Mouse (Mus musculus): ENCODE data around the gene Olfr148. TPM values are rescaled to one million over a fixed set of nuclear protein-coding genes. Genes with fewer than 3 reads are reported as not detected.

Gene Olfr148
- not detected in 2 replicates for polyA plus RNA-seq (2014; fragmentation: Nextera tagmentation; extraction: Ambion mirVana)

DNA sequence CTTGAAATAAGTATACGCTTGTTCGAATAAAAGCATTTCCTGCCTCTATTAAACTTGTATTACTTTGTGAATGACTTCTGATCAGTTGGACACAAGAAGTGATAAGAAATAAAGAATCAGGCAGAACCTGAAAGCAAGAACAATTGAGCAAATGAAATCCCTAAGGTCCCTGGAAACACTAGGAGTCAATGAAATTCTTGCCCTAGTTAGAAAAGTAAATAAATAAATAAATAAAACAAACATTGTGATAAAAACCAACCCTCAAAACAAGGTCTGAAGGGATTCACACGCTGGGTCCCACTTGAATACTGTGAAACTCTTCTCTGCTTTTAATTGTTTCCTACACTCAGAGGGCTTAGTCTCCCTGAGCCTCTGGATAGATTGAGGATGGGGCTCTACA, at the start of gene Olfr148:
Olfr148 (plus strand) TSS at position 301 of the 400 bp plus-strand sequence.
- no peaks in the 10 kb centered on the region for H3K27me3 ChIP-seq (ENCODE audit: control insufficient read depth, insufficient read depth, low read length)
- no peaks in the 10 kb centered on the region for H3K4me1 ChIP-seq (ENCODE audit: control insufficient read depth, insufficient read depth, low read length)
- no peak within 1 kb of the TSS for H3K27ac ChIP-seq (replicated peaks; ENCODE audit: low read depth, low read length)
- 70% methylated on average over 3 of the region's 3 CpGs for WGBS
- no peak for ATAC-seq (ENCODE audit: low FRiP score, low TSS enrichment)
- no peaks in the 10 kb centered on the region for H3K36me3 ChIP-seq (ENCODE audit: control insufficient read depth, insufficient read depth, low read length)
- no peaks in the 10 kb centered on the region for H3K9me3 ChIP-seq (ENCODE audit: control insufficient read depth, low read length)
- no peak within 1 kb of the TSS for H3K4me2 ChIP-seq (ENCODE audit: low read length)
- H3K9ac ChIP-seq (replicated peaks; ENCODE audit: low read length) = no peak within 1 kb of the TSS
- H3K4me3 ChIP-seq (replicated peaks; ENCODE audit: low read depth, low read length) = no peak within 1 kb of the TSS
- no peak for DNase-seq

DNA sequence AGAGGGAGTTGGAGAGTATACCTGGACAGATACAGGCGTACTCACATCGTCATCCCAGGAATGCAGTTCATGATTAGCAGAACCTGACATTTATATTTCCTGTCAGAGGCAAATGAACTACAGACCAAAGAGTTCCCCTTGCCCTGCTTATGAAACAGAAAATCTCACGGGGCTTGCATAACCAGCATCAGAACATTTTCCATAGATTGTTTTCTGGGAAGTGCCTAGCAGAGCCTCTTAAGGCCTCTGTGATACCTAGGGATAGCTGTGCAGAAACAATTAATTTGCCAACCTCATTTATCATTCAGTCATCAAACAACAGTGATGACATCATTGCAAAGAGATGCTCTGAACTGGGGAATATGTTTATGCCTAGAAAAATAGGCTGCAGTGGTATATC, 35.0 kb upstream of the Olfr148 start, which contains the start of gene Olfr959:
Olfr959 (minus strand) TSS at position 101 of the 400 bp plus-strand sequence.
- Histone ChIP-seq H3K27ac (replicated peaks; ENCODE audit: low read depth, low read length) (no peak within 1 kb of the TSS), H3K4me2 (ENCODE audit: low read length) (no peak within 1 kb of the TSS), H3K4me1 (ENCODE audit: control insufficient read depth, insufficient read depth, low read length) (no peaks in the 10 kb centered on the region), H3K4me3 (replicated peaks; ENCODE audit: low read depth, low read length) (no peak within 1 kb of the TSS), H3K9me3 (ENCODE audit: control insufficient read depth, low read length) (no peaks in the 10 kb centered on the region), H3K9ac (replicated peaks; ENCODE audit: low read length) (no peak within 1 kb of the TSS), H3K36me3 (ENCODE audit: control insufficient read depth, insufficient read depth, low read length) (no peaks in the 10 kb centered on the region), H3K27me3 (ENCODE audit: control insufficient read depth, insufficient read depth, low read length) (no peaks in the 10 kb centered on the region)
- WGBS = 91% methylated on average over 3 of the region's 3 CpGs
- ATAC-seq (ENCODE audit: low FRiP score, low TSS enrichment) (no peak), DNase-seq (no peak)

DNA sequence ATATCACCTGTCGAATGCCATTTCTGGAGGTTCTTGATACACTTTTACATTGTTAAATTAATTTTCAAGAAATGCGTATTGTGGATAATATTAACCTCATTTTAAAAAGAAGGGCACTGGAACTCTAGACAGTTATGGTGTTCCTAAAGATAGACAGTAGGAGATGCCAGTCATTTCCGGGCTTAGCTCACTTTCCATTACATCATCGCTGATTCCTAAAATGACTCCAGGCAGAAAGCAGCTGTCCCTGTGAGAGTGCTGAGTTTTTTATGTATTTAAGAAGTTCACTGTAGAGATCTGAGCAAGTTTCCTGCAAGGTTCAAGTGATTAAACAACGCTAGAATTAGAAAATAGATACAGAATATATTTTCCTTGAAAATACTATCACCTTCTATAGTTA, 33.4 kb upstream of the Olfr148 start:
- no peak overlapping the region for H3K4me3 ChIP-seq (replicated peaks; ENCODE audit: low read depth, low read length)
- ATAC-seq (ENCODE audit: low FRiP score, low TSS enrichment) = no peak
- H3K36me3 ChIP-seq (ENCODE audit: control insufficient read depth, insufficient read depth, low read length) = no peaks in the 10 kb centered on the region
- no peaks in the 10 kb centered on the region for H3K27me3 ChIP-seq (ENCODE audit: control insufficient read depth, insufficient read depth, low read length)
- no peak overlapping the region for H3K27ac ChIP-seq (replicated peaks; ENCODE audit: low read depth, low read length)
- no peaks in the 10 kb centered on the region for H3K9me3 ChIP-seq (ENCODE audit: control insufficient read depth, low read length)
- H3K4me2 ChIP-seq (ENCODE audit: low read length) = no peak overlapping the region
- no peak for DNase-seq
- no peaks in the 10 kb centered on the region for H3K4me1 ChIP-seq (ENCODE audit: control insufficient read depth, insufficient read depth, low read length)
- WGBS = 92% methylated on average over 5 of the region's 5 CpGs
- no peak overlapping the region for H3K9ac ChIP-seq (replicated peaks; ENCODE audit: low read length)

DNA sequence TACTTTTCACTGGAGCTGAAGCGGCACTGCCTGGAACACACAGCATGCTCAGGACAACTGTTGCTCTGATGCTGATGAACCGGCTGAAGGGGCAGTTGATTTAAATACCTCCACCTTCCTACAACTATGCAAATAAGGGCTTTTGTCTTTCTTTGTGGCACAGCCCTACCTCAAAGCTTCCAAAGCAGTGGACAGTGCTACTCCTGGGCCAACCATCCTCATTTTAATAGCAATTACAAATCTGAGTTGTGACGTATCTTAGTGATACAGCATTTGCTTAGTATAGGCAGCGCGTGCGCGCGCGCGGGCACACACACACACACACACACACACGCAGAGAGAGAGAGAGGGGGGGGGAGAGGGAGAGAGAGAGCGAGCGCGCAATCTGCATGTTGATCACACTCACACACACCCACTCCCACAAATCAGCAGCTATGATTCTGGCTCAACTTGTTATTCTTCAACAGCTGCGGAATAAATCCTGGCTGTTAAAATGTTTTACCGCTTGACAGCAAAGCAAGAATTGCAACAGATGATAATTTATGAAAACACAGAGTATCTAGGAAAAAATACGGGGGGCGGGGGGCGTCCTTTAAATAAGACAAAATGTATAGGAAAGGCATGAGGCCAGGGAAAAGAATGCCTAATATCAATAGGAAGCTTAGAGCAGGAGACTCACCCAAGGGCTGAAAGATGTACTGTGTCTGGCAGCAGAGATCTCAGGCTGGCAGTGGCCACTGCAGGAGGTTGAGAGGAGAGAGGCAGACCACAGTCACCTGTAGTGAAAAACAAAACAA, 7.7 kb upstream of the Olfr148 start:
- no peaks in the 10 kb centered on the region for H3K9me3 ChIP-seq (ENCODE audit: control insufficient read depth, low read length)
- H3K4me1 ChIP-seq (ENCODE audit: control insufficient read depth, insufficient read depth, low read length) = 0 out of 2 replicates have a peak, but pooled peaks cover 3% of the 10 kb centered on the region
- DNase-seq (peak; percentile 85), ATAC-seq (ENCODE audit: low FRiP score, low TSS enrichment) (peak; percentile 92)
- H3K9ac ChIP-seq (replicated peaks; ENCODE audit: low read length) = peak overlapping the region; percentile 40
- 0% methylated on average over 19 of the region's 19 CpGs for WGBS
- H3K27me3 ChIP-seq (ENCODE audit: control insufficient read depth, insufficient read depth, low read length) = no peaks in the 10 kb centered on the region
- peak overlapping the region; percentile 36 for H3K4me3 ChIP-seq (replicated peaks; ENCODE audit: low read depth, low read length)
- H3K4me2 ChIP-seq (ENCODE audit: low read length) = peak overlapping the region; percentile 57
- peak overlapping the region; percentile 66 for H3K27ac ChIP-seq (replicated peaks; ENCODE audit: low read depth, low read length)
- H3K36me3 ChIP-seq (ENCODE audit: control insufficient read depth, insufficient read depth, low read length) = no peaks in the 10 kb centered on the region

DNA sequence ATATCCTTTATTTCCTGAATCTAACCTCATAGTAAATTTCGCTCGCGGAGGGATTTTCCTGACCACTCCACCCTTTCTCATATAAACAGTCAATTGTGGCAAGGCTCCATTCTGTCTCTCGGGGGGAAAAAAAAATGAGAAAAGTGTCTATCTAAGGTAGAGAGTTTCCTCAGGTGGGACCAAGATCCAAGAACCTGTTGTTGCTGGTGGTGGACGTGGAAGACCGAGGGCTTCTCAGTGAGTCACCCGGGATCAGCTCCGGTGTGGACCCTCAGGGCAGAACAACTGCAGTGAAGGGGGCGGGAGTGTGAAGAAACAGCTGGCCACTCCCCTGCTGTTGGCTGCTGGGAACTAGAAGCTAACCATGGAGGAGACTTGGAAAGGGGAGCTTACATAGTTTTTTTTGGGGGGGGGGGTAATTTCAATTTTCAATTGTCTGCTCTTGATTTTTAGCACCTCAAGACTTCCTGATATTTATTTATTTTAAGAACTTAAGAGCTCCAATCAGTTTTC, 7.1 kb upstream of the Olfr148 start:
- Histone ChIP-seq H3K4me2 (ENCODE audit: low read length) (peak overlapping the region; percentile 57), H3K4me1 (ENCODE audit: control insufficient read depth, insufficient read depth, low read length) (0 out of 2 replicates have a peak, but pooled peaks cover 3% of the 10 kb centered on the region), H3K9ac (replicated peaks; ENCODE audit: low read length) (peak overlapping the region; percentile 40), H3K27me3 (ENCODE audit: control insufficient read depth, insufficient read depth, low read length) (no peaks in the 10 kb centered on the region), H3K27ac (replicated peaks; ENCODE audit: low read depth, low read length) (peak overlapping the region; percentile 66), H3K36me3 (ENCODE audit: control insufficient read depth, insufficient read depth, low read length) (no peaks in the 10 kb centered on the region), H3K4me3 (replicated peaks; ENCODE audit: low read depth, low read length) (peak overlapping the region; percentile 36), H3K9me3 (ENCODE audit: control insufficient read depth, low read length) (no peaks in the 10 kb centered on the region)
- ATAC-seq (ENCODE audit: low FRiP score, low TSS enrichment) (peak; percentile 69; the same call in 1 of the 2 replicates), DNase-seq (peak; percentile 66)
- under 1% methylated on average over 9 of the region's 9 CpGs for WGBS

DNA sequence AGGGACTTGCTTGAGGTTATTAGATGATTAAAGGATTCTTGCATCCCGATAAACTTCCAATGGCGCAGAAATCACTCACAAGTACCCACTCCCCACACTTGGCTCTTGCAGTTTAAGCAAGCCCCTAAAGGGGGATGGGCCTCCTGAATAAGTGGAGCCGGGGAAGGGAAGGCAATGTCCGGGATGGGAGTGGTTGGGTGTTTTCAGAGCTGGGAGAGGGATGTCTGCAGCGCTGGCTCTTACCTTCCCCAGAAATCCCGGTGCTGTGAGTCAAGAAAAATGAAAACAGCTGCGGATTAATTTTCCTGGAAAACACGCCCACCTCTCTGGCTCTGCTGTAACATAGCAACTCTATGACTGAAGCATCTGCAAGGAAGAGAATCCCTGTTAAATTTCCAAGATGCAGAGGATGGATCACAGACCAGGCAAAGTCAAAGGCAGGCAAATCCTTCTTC, 6.4 kb upstream of the Olfr148 start, which contains the start of gene AW551984:
AW551984 (minus strand) TSS at position 405 of the 455 bp plus-strand sequence.
- DNase-seq (peak; percentile 66), ATAC-seq (ENCODE audit: low FRiP score, low TSS enrichment) (no peak)
- H3K36me3 ChIP-seq (ENCODE audit: control insufficient read depth, insufficient read depth, low read length) = no peaks in the 10 kb centered on the region
- peak within 1 kb of the TSS; percentile 40 for H3K9ac ChIP-seq (replicated peaks; ENCODE audit: low read length)
- peak within 1 kb of the TSS; percentile 57 for H3K4me2 ChIP-seq (ENCODE audit: low read length)
- 0% methylated on average over 8 of the region's 8 CpGs for WGBS
- H3K27ac ChIP-seq (replicated peaks; ENCODE audit: low read depth, low read length) = peak within 1 kb of the TSS; percentile 66
- no peaks in the 10 kb centered on the region for H3K27me3 ChIP-seq (ENCODE audit: control insufficient read depth, insufficient read depth, low read length)
- no peaks in the 10 kb centered on the region for H3K9me3 ChIP-seq (ENCODE audit: control insufficient read depth, low read length)
- peak within 1 kb of the TSS; percentile 36 for H3K4me3 ChIP-seq (replicated peaks; ENCODE audit: low read depth, low read length)
- H3K4me1 ChIP-seq (ENCODE audit: control insufficient read depth, insufficient read depth, low read length) = 0 out of 2 replicates have a peak, but pooled peaks cover 3% of the 10 kb centered on the region

DNA sequence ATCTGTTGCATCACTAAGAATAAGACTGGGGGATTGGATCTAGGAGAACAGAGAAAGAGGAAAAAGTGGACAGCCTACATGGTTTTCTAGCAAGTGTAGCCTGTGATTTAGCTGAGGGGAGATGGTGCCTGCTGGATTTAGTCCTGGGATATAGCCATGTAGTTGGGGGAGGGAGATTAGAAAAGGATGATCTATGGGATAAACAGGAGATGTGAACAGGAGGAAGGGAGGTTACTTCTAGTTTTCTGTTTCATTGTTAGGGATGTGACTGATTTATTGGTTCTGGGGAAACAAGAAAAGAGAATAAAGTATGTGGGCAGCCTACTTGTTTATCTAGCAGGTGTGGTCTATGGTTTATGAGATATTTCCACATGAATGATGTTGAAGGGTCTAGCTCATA, 2.0 kb upstream of the Olfr148 start:
- Histone ChIP-seq H3K36me3 (ENCODE audit: control insufficient read depth, insufficient read depth, low read length) (no peaks in the 10 kb centered on the region), H3K4me1 (ENCODE audit: control insufficient read depth, insufficient read depth, low read length) (0 out of 2 replicates have a peak, but pooled peaks cover 2% of the 10 kb centered on the region), H3K4me2 (ENCODE audit: low read length) (no peak overlapping the region), H3K9ac (replicated peaks; ENCODE audit: low read length) (no peak overlapping the region), H3K27me3 (ENCODE audit: control insufficient read depth, insufficient read depth, low read length) (no peaks in the 10 kb centered on the region), H3K9me3 (ENCODE audit: control insufficient read depth, low read length) (no peaks in the 10 kb centered on the region), H3K4me3 (replicated peaks; ENCODE audit: low read depth, low read length) (no peak overlapping the region), H3K27ac (replicated peaks; ENCODE audit: low read depth, low read length) (no peak overlapping the region)
- ATAC-seq (ENCODE audit: low FRiP score, low TSS enrichment) = no peak
- no peak for DNase-seq

DNA sequence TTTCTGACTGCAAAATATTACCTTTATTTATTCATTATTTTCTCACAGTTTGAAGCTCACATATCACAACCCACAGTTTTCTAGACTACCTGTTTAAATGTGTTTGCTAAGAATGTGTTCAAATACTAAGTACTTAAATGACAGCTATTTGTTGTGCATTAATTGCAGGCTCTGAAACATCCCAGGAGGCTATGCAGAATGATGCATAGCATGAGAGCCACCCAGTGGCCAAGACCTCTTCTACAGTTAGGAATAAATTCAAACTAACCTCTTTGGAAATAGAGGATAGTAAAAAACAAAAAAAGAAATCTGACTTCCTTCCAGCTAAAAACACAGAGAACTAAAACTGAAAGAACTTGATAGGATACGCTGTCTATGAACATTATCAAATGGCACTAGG, 1.5 kb downstream of the Olfr148 start:
- Histone ChIP-seq H3K27ac (replicated peaks; ENCODE audit: low read depth, low read length) (no peak overlapping the region), H3K27me3 (ENCODE audit: control insufficient read depth, insufficient read depth, low read length) (no peaks in the 10 kb centered on the region), H3K36me3 (ENCODE audit: control insufficient read depth, insufficient read depth, low read length) (no peaks in the 10 kb centered on the region), H3K9me3 (ENCODE audit: control insufficient read depth, low read length) (no peaks in the 10 kb centered on the region), H3K4me1 (ENCODE audit: control insufficient read depth, insufficient read depth, low read length) (no peaks in the 10 kb centered on the region), H3K4me3 (replicated peaks; ENCODE audit: low read depth, low read length) (no peak overlapping the region), H3K9ac (replicated peaks; ENCODE audit: low read length) (no peak overlapping the region), H3K4me2 (ENCODE audit: low read length) (no peak overlapping the region)
- ATAC-seq (ENCODE audit: low FRiP score, low TSS enrichment) (peak; percentile 55; the same call in 1 of the 2 replicates), DNase-seq (peak; percentile 82)
- 54% methylated on average over 1 of the region's 1 CpGs for WGBS

Data from midbrain, embryonic 14.5 days (tissue).